Mouse (Mus musculus) urinary bladder, postnatal 10 days (tissue): ENCODE data around the gene Cfap299.
"Not testable (repeated sequence)": the region's sequence is repeated elsewhere in the genome, so short reads cannot be mapped to it uniquely, and the experiment has no call there.

Experiments used
- DNase-seq: peaks from one replicate; pipeline ENCODE4 v3.0.0; 2022; ENCODE audit warnings: low spot score

The Cfap299 gene

DNA sequence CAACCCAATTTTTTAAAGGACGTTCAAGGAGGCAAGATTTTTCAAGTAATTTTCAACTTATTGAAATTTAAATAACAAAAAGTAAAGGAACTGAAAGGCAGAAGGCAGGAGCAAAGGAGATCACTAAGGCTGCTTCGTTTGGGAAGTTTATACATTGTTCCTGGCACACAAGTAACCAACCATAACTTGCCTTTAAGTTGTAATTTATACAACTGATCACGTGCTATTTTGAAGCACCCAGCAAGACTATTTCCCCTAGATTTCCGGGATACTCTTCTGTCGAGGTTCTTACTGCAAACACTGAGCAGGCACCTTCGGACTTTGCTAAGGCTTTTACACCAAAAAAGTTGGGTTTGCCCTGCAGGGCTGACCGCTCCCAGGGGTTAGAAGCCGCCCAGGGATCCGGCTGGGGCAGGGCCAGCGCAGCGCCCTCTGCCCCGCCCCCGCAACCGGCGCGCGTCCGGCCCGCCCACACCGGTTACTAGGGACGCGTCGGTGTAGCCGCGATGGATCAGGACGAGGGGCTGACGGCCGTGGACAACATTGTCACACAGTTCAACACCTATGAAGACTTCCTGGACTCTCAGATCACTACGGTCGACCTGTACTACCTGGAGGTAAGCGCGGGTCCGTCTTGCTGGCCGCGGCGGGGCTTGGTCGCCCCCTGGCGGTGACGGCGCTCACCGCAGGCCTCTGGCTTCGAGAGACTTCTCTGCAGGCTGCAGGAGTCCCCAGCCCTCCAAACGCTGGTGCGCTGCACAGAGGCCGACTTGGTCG lies at the start of gene Cfap299:
Gene Cfap299 (plus strand): TSS at position 457 of the 777 bp plus-strand sequence.
- peak; percentile 45 for DNase-seq

DNA sequence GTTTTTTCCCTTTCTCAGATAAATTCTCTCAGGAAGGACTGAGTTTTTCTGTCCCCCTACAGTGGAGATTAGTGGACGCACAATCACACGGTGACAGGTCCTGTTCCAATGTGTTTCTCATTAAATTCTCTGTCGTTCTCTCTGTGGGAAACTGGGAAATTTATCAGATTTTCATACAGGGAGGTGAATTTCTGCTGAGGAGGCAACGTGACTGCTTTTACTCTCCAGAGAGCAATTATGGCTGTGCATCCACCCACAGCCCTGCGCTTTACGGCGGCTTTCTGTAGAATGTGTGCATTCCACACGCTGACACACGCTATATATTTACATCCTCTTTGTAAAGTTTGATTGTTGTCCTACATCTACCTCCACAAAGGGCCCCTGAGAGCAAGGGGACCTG lies 47.1 kb upstream of the Cfap299 start:
- DNase-seq, result no peak

DNA sequence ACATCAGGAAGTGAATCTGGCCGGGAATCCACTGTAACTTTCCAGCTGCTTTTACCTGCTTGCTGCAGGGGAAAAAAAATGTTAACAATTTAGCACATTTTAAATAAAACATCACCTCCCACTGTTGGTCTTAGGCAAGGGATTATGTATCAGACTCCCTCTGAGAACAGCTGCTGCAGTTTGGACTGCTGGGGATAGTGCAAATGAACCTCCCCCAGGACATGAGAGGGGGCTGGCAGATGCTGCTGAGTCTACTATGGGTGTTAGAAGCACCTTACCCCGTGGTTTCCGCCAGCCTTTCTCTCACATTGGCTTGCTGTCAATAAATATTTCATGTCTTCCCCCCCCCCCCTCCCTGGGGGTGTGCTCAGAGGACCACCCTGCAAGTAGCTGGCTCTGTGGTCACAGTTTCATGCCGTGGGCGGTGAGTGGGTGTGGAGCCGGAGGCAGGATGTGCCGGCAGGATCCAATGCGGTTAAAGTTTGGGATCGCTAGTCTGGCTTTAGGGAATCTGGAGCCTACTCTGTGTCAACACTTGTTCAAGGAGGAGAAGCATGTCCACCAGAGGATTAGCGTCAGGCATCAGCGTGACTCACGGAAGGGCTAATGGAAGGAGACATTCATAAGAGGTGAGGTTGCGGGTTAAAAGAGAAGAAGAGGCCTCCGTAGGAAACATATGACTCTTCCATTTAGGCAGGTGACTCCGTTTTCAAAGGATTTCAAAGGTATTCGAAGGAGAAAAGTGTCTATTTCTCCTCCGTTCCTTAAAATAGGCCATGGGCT lies 45.2 kb upstream of the Cfap299 start:
- DNase-seq, result no peak

DNA sequence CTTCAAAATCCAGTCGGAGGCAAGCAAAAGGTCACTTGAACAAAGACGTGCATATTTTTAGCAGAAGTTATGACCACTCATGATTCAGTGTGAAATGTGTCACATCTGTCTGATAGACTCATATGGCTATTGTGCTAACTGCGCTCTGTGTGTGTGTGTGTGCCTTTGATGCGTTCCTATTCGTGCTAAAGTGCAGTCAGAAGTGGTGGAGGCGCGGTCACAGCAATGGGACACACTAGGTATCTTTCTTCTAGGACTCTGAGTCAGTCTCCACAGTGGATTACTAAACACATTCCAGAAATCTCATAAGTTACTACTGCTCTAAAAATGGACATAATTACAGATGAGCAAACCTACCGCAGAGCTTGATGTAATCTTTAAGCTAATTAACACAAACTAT lies 38.5 kb upstream of the Cfap299 start:
- no peak for DNase-seq

DNA sequence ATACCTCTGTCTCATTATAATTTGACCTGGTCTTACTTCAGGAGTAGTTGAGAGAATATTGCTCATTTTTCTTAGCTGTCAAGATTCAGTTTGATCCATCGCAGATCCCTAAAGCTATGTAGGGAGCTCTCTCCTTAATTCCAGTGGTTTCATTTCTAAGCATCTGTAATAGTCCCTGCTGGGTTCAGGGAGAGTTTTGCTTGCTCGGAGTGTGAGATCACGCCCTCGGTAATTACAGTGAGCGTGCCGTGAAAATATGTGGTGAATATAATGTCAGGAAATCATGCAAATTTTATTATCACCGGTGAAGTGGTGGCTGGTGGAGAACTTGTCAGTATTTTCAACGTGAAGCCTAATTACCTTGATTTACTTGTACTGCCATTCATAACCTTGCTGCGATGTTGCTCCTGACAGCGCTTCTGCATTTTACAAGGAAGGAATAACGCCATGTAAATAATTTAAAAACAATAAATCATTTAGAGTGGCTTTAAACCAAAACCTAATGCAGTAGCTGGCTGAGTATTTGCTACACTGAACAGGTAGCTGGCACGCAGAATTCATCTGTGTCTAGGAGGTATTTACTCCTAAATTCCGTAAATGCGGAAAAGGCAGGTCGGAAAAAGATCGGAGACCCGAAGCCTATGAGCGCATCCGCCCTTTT lies 36.6 kb upstream of the Cfap299 start:
- no peak for DNase-seq

DNA sequence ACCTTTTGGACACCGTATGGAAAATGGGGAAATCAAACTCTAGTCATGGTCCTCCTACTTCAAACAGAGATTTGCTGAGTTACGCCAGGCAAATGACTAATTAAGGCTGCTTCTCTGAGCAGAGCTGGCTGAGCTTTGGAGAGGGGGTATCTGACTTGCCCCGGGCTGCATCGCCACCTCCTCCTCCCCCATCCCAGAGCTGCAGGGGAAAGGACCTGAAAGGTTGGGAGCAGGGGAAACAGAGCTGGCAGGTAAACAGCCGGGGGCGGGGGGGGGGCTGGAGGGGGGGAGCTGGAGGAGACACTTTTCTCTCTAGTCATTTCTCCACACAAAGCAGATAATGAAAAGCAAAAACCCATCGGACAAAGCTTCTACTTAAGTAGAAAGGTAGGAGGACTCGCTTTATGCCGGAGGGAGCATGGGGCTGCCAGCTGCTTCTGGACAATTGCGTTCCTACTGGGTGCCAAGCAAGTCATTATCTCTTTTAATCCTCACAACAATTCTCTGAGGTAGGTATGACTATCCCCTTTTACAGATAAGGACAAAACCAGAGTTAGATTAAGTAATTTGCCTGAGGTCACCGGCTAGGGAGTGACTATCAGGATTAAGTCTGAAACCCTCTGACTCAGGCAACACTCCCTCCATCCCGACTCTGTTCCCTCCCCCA lies 35.9 kb upstream of the Cfap299 start:
- no peak for DNase-seq

DNA sequence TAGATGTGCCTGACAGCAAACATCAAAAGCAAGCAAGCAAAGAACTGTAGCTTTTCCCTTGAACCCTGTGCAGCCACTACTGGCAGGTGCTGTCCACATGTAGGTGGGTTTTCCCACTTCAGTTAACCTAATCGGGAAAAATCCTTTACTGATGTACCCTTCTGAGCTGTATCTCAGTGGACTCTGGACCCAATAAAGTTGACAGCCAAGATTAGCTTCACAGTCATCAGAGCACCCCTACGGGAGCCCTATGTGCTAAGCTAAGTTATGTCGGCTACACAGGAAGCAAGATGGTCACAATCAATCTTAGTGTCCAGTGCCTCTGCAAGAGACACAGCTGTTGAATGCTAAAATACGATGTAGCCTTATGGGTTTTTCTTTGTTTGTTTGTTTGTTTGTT lies 29.0 kb upstream of the Cfap299 start:
- DNase-seq, result no peak

DNA sequence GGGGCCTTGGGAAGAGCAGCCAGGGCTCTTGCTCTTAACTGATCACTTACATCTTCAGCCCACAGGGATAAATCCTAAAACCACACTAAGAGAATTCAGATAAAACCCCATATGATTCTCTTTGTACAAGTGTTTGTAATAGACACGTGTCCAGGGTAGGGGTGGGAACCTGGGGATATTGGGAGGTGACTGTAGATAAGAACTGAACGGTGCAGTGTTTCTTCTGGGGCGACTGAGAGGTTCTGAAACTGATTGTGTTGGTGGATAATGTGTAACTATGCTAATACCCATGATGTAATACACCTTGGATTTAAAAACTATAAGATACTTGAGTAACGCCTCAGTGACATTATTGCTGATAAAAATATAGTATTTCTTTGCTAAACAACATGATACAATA lies 23.4 kb upstream of the Cfap299 start:
- no peak for DNase-seq

DNA sequence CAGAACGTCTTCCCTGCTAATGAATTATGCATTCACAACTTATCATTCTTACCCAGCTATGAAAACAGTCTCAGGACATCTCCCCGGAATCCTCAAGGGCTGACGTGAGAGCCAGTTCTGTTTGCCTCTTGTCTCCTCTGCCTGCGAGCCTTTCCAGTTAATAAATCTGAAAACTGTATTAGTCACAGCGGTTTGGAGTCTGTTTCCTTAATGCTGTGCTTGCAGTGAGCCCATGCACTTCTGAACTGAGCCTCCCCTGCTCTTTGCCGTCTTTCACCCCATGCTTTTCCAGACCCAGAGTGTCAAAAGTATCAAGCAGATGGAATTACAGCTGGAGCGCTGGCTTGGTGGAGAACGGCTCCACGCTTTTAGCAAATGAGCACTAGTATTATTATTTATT lies 22.6 kb upstream of the Cfap299 start:
- no peak for DNase-seq

DNA sequence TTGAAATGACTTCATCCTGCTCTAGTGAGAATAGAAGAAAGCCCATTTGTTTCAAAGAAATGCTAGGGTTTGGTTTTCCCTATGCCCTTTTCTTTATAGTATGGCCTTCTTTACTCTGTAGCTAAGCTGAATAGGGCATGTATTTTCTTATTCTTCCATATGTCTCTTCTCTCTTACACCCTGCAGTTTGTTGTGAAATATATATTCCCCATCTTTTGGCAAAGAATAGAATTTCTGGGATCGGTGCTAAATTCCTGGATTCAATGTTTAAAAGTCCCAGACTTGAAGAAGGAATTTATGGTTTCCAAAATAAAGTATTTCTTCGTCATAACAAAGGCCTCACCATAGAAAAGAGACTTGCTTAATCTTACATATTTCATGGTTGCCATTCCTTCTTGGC lies 2.5 kb upstream of the Cfap299 start:
- no peak for DNase-seq

DNA sequence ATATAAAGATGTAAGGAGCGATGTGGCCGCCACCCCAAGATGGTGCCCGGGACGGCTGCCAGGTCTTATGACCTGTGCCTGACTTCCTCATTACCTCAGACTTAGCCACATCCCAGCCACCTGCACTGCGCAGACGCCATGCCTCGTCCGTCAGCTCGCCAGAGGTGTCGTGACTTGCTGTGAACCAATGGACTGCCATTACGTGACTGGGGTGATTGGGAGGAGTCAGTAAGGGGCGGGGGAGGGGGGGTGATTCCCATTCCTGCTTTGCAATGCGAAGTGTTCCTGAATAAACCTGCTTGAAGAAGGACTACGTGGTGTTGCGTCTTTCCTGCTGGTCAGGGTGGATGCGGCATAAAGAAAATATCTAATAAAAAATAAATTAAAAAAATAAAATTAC lies 14.6 kb downstream of the Cfap299 start:
- not testable (repeated sequence) for DNase-seq

DNA sequence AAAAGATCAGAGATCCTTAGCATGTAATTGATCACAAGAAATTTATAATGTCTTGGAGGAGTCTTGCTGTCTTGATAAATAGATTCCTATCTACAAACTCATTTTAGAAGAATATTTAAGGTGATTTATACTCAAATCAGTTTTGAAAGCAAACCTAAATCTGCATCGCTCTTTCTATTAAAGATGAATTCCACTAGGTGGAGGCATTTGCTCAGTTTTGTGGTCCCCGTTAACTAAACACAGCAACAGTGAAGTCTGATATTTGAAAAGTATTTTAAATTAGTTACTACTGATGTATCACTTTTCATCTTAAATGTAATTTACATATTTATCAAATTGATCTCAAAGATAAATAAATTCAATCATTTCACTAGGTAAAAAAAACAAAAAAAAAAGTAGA lies 15.5 kb downstream of the Cfap299 start:
- DNase-seq, result no peak

DNA sequence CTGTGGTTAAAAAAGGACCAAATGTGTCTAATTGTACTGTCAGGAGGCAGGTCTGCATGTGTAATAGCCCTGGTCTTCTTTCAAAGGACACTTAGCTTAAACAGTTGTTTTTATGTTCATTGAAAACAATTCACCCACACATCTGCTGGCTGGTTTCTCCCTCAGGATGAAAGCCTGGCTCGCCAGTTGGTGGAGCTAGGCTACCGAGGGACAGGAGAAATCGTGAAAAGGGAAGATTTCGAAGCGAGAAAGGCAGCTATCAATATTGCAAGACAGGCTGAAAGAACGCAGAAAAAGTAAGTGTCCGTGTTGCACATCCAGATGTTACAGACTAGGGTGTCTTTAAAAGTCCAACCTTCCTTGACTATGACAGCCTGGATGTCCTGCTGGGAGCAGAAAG lies 17.0 kb downstream of the Cfap299 start:
- DNase-seq, result no peak

DNA sequence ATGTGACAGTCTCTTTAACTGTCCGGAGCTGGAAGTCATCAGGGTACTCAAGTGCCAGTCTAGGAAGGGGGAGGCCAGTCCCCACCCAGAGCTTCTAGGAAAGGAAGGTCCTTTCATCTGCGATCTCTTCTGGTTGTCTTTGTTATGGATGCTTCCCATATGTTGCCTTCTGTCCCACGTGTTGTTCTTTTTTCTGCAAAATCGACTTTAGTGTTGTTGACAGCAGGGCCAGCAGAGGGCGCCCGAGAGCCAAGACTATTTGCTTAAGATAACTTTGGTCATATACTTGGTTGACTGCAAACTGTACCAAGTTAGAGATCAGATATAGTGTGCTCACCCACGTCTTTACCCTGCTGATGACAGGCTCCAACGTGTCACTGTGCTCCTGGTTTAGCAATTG lies 19.5 kb downstream of the Cfap299 start:
- peak; percentile 53 for DNase-seq

DNA sequence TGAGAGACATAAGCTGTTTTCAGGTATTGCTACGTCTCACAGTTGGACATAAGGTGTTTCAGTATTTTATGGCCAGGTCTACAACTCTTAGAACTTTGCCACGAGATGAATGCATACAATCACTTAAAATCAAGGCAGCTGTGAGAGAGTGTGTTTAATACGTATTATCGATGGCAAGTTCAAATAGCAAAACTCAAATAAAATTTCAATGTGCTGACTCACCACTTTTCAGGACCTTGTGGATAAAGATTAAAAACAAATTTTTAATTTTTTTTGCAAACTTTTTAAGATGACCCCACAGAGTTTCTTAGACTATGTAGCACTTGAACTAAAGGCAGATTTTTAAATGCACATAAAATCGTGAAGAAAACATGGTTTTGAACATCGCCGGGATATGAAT lies 30.8 kb downstream of the Cfap299 start:
- DNase-seq, result no peak

DNA sequence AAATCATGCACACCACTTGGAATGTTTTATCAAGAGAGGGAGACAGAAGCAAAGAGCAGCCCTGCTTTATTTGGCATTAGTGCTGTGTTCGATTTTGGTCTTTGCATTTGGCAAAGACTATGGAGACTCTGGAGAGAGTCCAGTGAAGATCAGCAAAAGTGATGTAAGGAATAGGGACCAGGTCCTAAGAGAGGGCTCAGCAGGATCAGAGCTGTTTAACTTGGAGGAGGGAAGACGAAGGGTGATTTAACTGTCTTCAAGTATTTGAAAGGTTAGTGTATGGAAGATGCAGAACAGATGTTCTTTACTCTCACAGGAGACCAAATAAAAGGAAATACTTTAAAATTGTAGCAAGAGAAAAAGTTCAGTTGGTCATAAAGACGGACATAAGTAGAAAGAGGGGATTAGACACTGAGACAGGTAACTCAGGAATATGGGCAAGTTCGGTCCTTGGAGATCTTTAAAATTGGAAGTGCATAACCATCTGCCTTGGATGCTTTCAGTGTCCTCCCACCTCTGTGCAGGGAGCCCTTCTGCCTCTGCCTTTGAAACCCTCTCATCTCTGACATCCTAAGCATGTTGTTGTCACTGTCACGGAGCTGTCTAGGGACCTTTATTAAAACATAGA lies 31.8 kb downstream of the Cfap299 start:
- DNase-seq, result no peak

DNA sequence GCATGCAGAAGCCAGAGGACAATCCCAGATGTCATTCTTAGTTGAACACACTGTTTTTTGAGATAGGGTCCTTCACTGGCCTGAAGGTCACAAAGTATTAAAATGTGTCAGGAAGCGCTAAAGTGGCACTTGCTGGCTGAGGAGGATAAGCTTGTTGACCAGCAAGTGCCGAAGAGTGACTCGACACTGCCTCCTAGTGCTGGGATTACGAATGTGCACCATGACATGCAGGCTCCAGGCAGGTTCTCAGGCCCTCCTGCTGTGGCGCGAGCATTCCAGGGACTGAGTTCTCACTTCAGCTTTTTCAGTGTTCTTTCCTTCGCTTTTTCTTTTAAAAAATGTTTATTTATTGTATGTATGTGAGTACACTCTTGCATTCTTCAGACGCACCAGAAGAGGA lies 34.3 kb downstream of the Cfap299 start:
- no peak for DNase-seq

DNA sequence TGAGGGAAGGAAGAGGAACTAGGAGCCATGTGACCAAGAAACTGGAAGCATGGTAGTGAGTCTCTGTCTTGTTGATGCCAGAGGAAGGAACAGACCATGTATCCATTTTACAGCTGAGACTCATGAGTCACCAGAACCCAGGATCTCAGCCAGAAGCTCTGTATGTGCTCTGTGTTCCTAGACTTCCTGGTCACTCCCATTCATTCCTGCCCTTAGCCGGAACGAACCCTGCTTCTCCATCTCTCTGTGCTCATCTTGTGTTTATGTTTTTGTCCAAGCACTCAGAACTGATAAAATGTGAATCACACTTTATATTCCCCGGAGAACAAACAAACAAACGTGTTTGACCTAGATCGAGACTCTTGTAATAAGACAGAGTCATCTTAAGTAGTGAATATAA lies 36.2 kb downstream of the Cfap299 start:
- no peak for DNase-seq

DNA sequence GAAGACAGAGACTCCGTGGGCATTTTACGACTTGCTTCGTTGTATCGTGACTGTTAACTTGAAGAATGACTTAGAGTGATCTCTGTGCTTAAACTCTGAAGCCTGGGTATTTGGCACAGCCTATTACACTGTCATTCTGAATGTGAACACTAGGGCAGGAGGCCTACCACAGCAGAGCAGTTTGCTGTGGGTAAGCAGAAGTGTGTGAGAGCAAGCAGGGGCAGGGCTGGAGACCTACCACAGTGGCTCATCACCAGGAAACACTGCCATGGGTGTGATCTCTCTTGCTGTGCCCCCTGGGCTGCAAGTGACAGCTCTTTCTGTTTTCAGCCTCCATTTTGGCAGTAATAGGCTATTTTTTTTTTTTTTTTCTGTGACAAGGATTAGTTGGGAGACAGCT lies 39.7 kb downstream of the Cfap299 start:
- DNase-seq, result no peak

DNA sequence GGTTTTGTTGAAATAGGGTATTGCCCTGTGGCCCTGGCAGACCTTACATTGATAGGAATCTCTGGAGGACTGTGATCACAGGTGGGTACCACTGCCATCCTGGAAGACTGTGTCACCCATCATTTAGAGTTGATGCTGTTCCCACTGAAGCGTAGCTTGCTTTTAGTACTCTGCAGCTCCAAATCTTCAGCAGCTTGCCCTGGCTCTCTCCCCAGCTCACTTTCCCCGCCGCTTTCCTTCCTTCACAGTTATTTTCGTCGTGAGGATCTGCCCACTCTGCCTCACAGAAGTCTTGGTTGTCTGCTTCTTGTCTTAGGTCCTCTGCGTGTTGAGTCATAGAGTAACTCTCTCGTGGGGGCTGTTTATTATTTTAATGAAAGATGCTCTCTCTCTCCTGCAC lies 40.3 kb downstream of the Cfap299 start:
- no peak for DNase-seq

DNA sequence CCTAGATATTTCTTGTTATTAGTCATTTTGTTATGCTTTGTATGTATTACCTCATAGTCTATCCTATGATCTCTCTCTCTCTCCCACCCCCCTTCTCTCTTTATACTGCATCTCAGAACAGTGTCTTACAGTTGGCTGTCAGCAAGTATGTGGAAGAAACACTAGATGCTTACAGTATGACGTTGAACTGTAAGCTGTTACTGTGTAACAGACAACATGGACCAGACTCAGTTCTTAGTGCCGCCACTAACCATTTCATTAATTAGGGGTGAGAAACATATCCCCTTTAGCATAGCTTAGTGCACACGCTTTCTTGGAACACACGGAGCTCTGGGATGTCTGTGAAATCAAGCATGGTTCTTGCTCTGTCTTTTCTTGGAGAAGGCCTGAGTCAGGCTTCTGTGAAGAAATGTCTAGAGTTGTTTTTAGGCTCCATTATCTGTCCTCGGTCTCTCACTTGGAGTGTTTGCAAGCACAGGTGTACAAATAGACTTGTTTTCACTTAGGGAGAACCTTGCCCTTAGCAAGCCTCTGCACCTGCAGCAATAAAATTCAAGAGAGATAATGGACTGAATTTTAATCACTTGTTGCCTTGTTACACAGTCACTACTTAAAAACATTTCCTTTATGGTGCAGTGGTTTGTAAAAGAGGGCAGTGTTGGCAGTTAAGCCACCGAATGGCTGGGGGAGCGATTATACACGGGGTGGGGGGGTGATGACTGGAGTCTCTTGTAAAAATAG lies 47.1 kb downstream of the Cfap299 start:
- no peak for DNase-seq

DNA sequence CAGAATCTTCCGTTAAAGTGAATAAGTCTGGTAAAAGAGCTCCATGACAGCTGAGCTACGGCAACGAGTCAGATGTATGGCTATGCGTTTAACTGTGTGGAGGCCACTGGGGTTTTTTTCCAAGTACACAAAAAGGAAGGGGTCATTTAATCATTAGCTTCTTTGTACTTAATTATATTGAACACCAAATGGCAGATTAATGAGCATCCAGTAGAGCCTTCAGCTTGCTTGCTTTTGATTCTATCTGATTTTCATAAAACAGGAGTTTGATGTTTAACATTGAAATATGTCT lies 47.6 kb downstream of the Cfap299 start:
- no peak for DNase-seq
